Mouse (Mus musculus) kidney, postnatal 0 days (tissue): Measurements from ENCODE around the gene Slc9b1. TPM values are rescaled to one million over a fixed set of nuclear protein-coding genes. Genes with fewer than 3 reads are reported as not detected.

Source experiments
- ATAC-seq: fragments of 200-750 bp; cut with Nextera tagmentation; replicated peaks from 2 replicates; pipeline ENCODE4 v1.8.0; 2017; ENCODE audit warnings: low read depth, moderate number of reproducible peaks, moderate TSS enrichment, moderate library complexity; ENCODE audit not compliant: low FRiP score
- DNase-seq: peaks from one replicate; pipeline ENCODE4 v3.0.0-alpha.2; 2016; ENCODE audit warnings: low spot score
- H3K27ac ChIP-seq: fragments of 300-500 bp; sonication (generic); 2 replicates; pipeline ENCODE4 v1.5.1; 2014; ENCODE audit warnings: mild to moderate bottlenecking
- H3K27me3 ChIP-seq: fragments of 300-500 bp; sonication (generic); 2 replicates; pipeline ENCODE4 v1.6.1; 2014; ENCODE audit warnings: low read length, mixed read lengths; ENCODE audit not compliant: insufficient read depth
- H3K36me3 ChIP-seq: fragments of 300-500 bp; sonication (generic); 2 replicates; pipeline ENCODE4 v1.6.1; 2014; ENCODE audit warnings: low read length, mixed read lengths; ENCODE audit not compliant: insufficient read depth
- H3K4me1 ChIP-seq: fragments of 300-500 bp; sonication (generic); replicated peaks from 2 replicates; pipeline ENCODE4 v1.6.1; 2014; ENCODE audit warnings: antibody characterized with exemption, low read length, mixed read lengths; ENCODE audit not compliant: insufficient read depth
- H3K4me2 ChIP-seq: fragments of 300-500 bp; sonication (generic); 2 replicates; pipeline ENCODE4 v1.6.1; 2014; ENCODE audit warnings: mild to moderate bottlenecking, low read length, moderate library complexity, mixed read lengths
- H3K4me3 ChIP-seq: fragments of 300-500 bp; sonication (generic); replicated peaks from 2 replicates; pipeline ENCODE4 v1.5.1; 2014; ENCODE audit warnings: low read depth, low read length
- H3K9ac ChIP-seq: fragments of 300-500 bp; sonication (generic); 2 replicates; pipeline ENCODE4 v1.6.1; 2014; ENCODE audit warnings: low read depth, low read length
- H3K9me3 ChIP-seq: fragments of 300-500 bp; sonication (generic); replicated peaks from 2 replicates; pipeline ENCODE4 v1.6.1; 2016; ENCODE audit warnings: low read length, inconsistent platforms, mixed read lengths
- CTCF ChIP-seq: IDR thresholded peaks from 2 replicates; pipeline ENCODE4 v1.5.1; 2016; ENCODE audit warnings: antibody characterized with exemption, low read depth, mild to moderate bottlenecking, moderate library complexity
- WGBS: fragments of 180-500 bp; shearing (Covaris S2); extraction: QIAGEN DNeasy Blood & Tissue Kit; methylation state at CpG from one replicate; pipeline ENCODE4 v1.1.7; 2014; 5-methylcytosine and 5-hydroxymethylcytosine counted together
- polyA plus RNA-seq: library from polyadenylated mRNA; unstranded; fragments of >200 nt; fragmentation: Nextera tagmentation; extraction: Ambion mirVana; gene quantifications from 2 replicates; pipeline ENCODE4 v1.2.1, GENCODE M21; 2015

The Slc9b1 gene
- polyA plus RNA-seq, 1 experiment from 2014 or later = 0.25 TPM

DNA sequence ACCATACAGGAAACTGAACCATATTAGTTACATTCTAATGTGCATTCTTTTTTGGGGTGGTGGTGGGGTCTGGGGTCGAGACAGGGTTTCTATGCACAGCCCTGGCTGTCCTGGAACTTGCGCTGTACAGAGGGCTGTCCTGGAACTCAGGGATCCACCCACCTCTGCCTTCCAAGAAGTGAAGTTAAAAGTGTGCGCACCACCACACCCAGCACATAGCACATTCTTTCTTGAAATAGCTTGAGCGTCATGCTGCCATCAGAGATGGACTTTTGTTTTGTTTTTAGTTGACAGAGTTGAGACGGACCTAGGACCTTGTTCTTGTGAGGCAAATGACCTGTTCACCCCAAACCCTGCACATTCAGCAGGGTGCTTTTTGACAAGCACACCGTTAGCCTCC is 20.7 kb upstream of the Slc9b1 start:
- H3K4me3 ChIP-seq = no peak overlapping the region
- no peak for TF ChIP-seq CTCF
- 74% methylated on average over 6 of the region's 6 CpGs for WGBS

DNA sequence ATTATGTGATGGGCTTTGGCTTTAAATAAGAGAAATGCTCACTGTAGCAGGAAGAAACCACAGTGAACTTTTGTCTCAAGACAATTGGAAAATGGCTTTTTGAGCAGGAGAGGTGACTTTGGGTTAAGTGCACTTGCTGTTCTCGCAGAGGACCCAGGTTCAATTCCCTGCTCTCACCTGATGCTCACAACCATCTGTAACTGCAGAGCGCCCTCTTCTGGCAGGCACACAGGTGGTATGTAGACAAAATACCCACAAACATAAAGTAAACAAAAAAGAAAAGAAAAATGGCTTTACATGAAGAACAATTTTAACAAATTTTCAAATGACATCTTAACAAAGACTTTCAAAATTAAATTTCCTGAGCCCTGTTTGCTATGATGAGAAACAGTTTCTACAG is 20.2 kb upstream of the Slc9b1 start:
- no peak overlapping the region for H3K4me3 ChIP-seq
- H3K27ac ChIP-seq = no peak overlapping the region
- no peaks in the 10 kb centered on the region for H3K4me1 ChIP-seq
- no peaks in the 10 kb centered on the region for H3K36me3 ChIP-seq
- H3K9me3 ChIP-seq = no peaks in the 10 kb centered on the region
- TF ChIP-seq CTCF = peak; percentile 43; the same call in 1 of the 2 replicates
- no peaks in the 10 kb centered on the region for H3K27me3 ChIP-seq
- no peak for DNase-seq
- no peak for ATAC-seq
- WGBS = 62% methylated on average over 2 of the region's 2 CpGs
- H3K9ac ChIP-seq = no peak overlapping the region
- H3K4me2 ChIP-seq = no peak overlapping the region

More for the DNA sequence above, 20.7 kb upstream of the Slc9b1 start:
- ATAC-seq = no peak
- no peaks in the 10 kb centered on the region for H3K36me3 ChIP-seq
- no peaks in the 10 kb centered on the region for H3K9me3 ChIP-seq
- H3K27me3 ChIP-seq = no peaks in the 10 kb centered on the region
- H3K27ac ChIP-seq = no peak overlapping the region
- no peaks in the 10 kb centered on the region for H3K4me1 ChIP-seq
- no peak overlapping the region for H3K4me2 ChIP-seq
- no peak for DNase-seq
- no peak overlapping the region for H3K9ac ChIP-seq

DNA sequence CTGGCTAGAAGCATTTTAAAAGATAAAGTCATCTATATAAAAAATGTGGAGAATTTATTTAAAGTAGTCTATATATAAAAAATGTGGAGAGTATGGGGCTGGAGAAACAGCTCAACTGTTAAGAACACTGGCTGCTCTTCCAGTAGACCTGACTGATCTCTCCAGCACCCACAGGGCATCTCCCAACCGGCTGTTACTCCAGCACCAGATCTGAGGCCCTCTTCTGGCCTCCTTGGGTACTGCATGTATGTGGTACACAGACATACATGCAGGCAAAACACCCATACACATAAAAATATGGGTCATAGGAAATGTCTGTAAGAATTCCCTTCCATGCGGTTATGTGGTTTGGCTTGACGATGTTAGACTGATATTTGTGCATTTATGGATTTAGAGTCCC is 19.3 kb upstream of the Slc9b1 start:
- no peak overlapping the region for H3K4me3 ChIP-seq
- H3K36me3 ChIP-seq = no peaks in the 10 kb centered on the region
- H3K9me3 ChIP-seq = no peaks in the 10 kb centered on the region
- WGBS = 52% methylated on average over 3 of the region's 3 CpGs
- TF ChIP-seq CTCF = peak; percentile 69
- H3K27me3 ChIP-seq = no peaks in the 10 kb centered on the region
- H3K27ac ChIP-seq = no peak overlapping the region
- no peak overlapping the region for H3K4me2 ChIP-seq
- ATAC-seq = no peak
- no peak overlapping the region for H3K9ac ChIP-seq
- no peaks in the 10 kb centered on the region for H3K4me1 ChIP-seq
- peak; percentile 52 for DNase-seq

DNA sequence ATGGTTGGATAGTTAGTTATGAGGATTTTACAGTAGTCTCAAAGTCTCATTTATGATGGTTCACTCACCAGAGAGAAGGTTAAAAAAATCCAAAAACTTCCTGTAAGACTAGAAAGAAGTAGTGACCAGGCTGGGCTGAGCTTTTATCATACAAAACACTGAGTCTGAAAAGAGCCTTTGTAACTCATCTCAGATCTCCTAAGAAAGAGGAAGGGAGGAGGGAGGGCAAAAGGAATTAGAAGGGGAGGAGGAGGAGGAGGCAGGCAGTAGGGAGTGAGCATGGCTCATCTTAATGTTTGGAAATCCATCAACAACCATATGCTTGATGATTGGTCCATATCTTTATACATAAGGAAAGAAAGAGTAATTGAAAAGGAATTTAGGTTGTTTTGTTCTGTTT is 15.1 kb upstream of the Slc9b1 start:
- Histone ChIP-seq H3K36me3 (no peaks in the 10 kb centered on the region), H3K4me1 (no peaks in the 10 kb centered on the region), H3K4me2 (no peak overlapping the region), H3K27me3 (no peaks in the 10 kb centered on the region), H3K4me3 (no peak overlapping the region), H3K9ac (no peak overlapping the region), H3K27ac (no peak overlapping the region), H3K9me3 (no peaks in the 10 kb centered on the region)
- ATAC-seq (no peak), DNase-seq (no peak)
- no peak for TF ChIP-seq CTCF

DNA sequence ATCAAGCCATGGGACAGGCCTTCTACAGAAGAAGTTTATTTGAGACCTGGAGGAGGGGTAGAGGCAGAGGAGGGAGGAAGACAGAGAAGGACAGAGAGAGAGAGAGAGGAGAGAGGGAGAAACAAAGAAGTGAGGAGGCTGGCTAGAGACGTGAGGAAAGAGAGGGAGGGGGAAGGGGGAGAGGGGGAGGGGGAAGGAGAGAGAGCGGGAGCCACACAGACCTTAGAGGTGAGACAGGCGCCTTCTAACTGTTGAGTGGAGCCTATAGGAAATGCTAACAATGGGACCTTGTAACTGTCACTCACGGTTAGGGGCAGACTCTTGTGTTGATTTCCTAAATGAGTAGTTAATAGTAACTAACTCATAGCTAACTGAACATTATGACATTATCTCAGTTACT is 14.1 kb upstream of the Slc9b1 start:
- no peak for TF ChIP-seq CTCF
- H3K36me3 ChIP-seq = no peaks in the 10 kb centered on the region
- H3K27me3 ChIP-seq = no peaks in the 10 kb centered on the region
- 51% methylated on average over 4 of the region's 4 CpGs for WGBS
- H3K27ac ChIP-seq = no peak overlapping the region
- H3K4me1 ChIP-seq = no peaks in the 10 kb centered on the region
- H3K4me3 ChIP-seq = no peak overlapping the region
- ATAC-seq (no peak), DNase-seq (no peak)
- no peak overlapping the region for H3K9ac ChIP-seq
- H3K4me2 ChIP-seq = no peak overlapping the region
- no peaks in the 10 kb centered on the region for H3K9me3 ChIP-seq

DNA sequence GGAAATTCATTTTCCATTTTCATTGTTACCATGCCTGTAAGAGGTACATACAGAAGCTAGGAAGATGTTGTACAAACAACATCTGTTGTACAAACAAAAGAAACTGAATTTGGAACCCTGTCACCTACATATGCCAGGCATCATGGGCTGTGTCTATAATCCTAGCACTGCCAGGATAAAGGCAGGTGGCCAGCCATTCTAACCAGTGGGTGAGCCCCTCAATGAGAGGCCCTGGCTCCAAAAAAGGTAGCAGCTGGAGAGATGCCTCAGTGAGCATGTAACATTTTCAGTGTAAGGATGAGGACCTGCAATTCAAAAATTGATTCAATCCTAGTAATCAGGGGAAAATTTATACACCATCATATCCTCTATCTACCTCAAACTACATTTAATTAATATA is 1.2 kb downstream of the Slc9b1 start:
- Histone ChIP-seq H3K9ac (no peak overlapping the region), H3K4me1 (no peaks in the 10 kb centered on the region), H3K4me2 (no peak overlapping the region), H3K4me3 (no peak overlapping the region), H3K27ac (no peak overlapping the region), H3K36me3 (no peaks in the 10 kb centered on the region), H3K27me3 (no peaks in the 10 kb centered on the region), H3K9me3 (no peaks in the 10 kb centered on the region)
- no peak for DNase-seq
- no peak for TF ChIP-seq CTCF
- no peak for ATAC-seq

DNA sequence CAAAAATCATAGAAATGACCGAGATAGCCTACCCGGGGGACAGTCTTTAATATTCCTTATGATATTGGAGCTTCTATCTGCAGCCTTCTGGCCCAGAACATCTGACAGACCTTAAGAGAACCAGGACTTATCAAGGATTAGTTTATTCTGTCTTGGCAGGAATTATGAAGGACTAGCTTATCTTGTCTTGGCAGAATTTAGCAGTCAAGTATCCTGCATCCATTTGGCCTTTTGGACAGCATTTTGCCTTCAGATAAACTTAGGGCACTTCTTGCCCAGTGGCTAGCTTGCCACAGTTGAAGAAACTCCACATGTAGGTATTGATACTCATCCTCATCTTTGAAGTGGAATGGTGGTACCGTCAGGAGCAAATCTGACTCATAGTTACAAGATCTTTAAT is 4.0 kb downstream of the Slc9b1 start:
- H3K9ac ChIP-seq = no peak overlapping the region
- H3K4me1 ChIP-seq = no peaks in the 10 kb centered on the region
- H3K27ac ChIP-seq = no peak overlapping the region
- WGBS = 88% methylated on average over 3 of the region's 3 CpGs
- no peaks in the 10 kb centered on the region for H3K27me3 ChIP-seq
- no peaks in the 10 kb centered on the region for H3K9me3 ChIP-seq
- no peaks in the 10 kb centered on the region for H3K36me3 ChIP-seq
- no peak overlapping the region for H3K4me2 ChIP-seq
- H3K4me3 ChIP-seq = no peak overlapping the region
- no peak for ATAC-seq
- TF ChIP-seq CTCF = no peak
- no peak for DNase-seq
